ENCODE assay signal across 19 mouse cellular contexts in the genomic region with DNA sequence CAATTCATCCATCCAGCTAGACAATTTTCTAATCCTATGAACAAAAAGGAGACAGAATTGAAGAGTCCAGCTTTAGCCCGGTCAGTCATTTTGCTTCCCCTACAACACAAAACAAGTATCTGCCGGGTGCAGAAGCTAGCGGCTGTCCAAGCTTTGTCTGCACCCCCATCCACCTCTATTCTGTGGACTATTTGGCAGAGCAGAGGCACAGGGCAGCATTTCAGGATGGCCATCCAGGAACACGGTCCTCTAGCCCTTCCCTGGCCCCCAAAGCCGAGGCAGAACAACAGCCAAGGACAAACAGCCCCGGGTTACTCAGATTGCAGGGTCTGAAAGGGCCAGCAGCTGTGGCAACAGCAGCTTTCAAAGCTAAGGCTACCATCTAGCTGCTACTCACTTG.
DNase-seq lines count a peak whose midpoint lies in the region; ATAC-seq and TF ChIP-seq lines count a peak whose summit lies in the region.
"Had no signal": no experiment of that assay in that cellular context is flagged by ENCODE, and none has a peak within 500 bp of the region (broad histone marks: within the 10 kb centered on the region; RNA-seq: fewer than 3 reads in every experiment).

No protein-coding gene starts in this region.

- H3K4me3 ChIP-seq in forebrain, embryonic 11.5 days (ENCODE audit: low read depth, low read length) = no peak overlapping the region
- no peak overlapping the region for H3K4me3 ChIP-seq in hindbrain, postnatal 0 days (ENCODE audit: low read length)
- H3K4me3 ChIP-seq: heart, embryonic 10.5 days; kidney, embryonic 15.5 days; limb, embryonic 15.5 days; myocyte had no signal

- 0 out of 2 replicates have a peak, but pooled peaks have one; percentile 8 for ATAC-seq in forebrain, embryonic 11.5 days (replicated peaks; ENCODE audit: low FRiP score)
- peak; percentile 66; the same call in 1 of the 2 replicates for ATAC-seq in hindbrain, postnatal 0 days
- ATAC-seq: Patski had no signal

- no peaks in the 10 kb centered on the region for H3K27me3 ChIP-seq in forebrain, embryonic 11.5 days (ENCODE audit: control insufficient read depth, insufficient read depth, low read length)
- H3K27me3 ChIP-seq in hindbrain, postnatal 0 days (ENCODE audit: insufficient read depth, low read length) = no peaks in the 10 kb centered on the region
- H3K27me3 ChIP-seq: kidney, embryonic 15.5 days; limb, embryonic 15.5 days; Patski had no signal

- 62% methylated on average over 6 of the region's 6 CpGs for WGBS in forebrain, embryonic 11.5 days
- 45% methylated on average over 6 of the region's 6 CpGs for WGBS in hindbrain, postnatal 0 days

- no peaks in the 10 kb centered on the region for H3K4me1 ChIP-seq in forebrain, embryonic 11.5 days (replicated peaks; ENCODE audit: control insufficient read depth, insufficient read depth, low read length)
- H3K4me1 ChIP-seq in hindbrain, postnatal 0 days (ENCODE audit: insufficient read depth, low read length) = peaks cover 10% of the 10 kb centered on the region
- H3K4me1 ChIP-seq: heart, embryonic 10.5 days; kidney, embryonic 15.5 days; limb, embryonic 15.5 days had no signal

- intact Hi-C loops in left cerebral cortex, postnatal 25 days (cut with DNase I) = loop anchor here (10.0 kb wide), 1 partner anchor 218 kb away; no protein-coding TSS in a partner anchor
- intact Hi-C loops in left cerebral cortex, postnatal 14 days (cut with DNase I) = loop anchor here (10.0 kb wide), 1 partner anchor 162 kb away; no protein-coding TSS in a partner anchor

- no peaks in the 10 kb centered on the region for H3K36me3 ChIP-seq in forebrain, embryonic 11.5 days (ENCODE audit: control insufficient read depth, insufficient read depth, low read length)
- H3K36me3 ChIP-seq in hindbrain, postnatal 0 days (ENCODE audit: insufficient read depth, low read length) = no peaks in the 10 kb centered on the region
- H3K36me3 ChIP-seq: heart, embryonic 10.5 days; kidney, embryonic 15.5 days; limb, embryonic 15.5 days had no signal

- H3K27ac ChIP-seq in forebrain, embryonic 11.5 days (ENCODE audit: low read depth, low read length) = no peak overlapping the region
- H3K27ac ChIP-seq in hindbrain, postnatal 0 days = peak overlapping the region; percentile 60; the same call in 1 of the 2 replicates
- H3K27ac ChIP-seq: heart, embryonic 10.5 days; kidney, embryonic 15.5 days; limb, embryonic 15.5 days; stomach, postnatal 0 days had no signal

- no peak for TF ChIP-seq CTCF in hindbrain, postnatal 0 days (IDR thresholded peaks at IDR 0.05; ENCODE audit: low read depth)

- peak; percentile 22 to 36 for DNase-seq in cerebellum, postnatal 10 days
- no peak for DNase-seq in cerebellum, adult 9-10 months
- DNase-seq in left cerebral cortex, postnatal 25 days (ENCODE audit: low spot score in 2 of 2) = peak; percentile 11 to 17
- no peak for DNase-seq in left cerebral cortex, postnatal 14 days (ENCODE audit: low spot score in 2 of 2)
- peak; percentile 49 for DNase-seq in forebrain, embryonic 11.5 days (ENCODE audit: low spot score)
- no peak for DNase-seq in hindbrain, postnatal 0 days (ENCODE audit: low spot score)
- no peak for DNase-seq in testis, postnatal 10 days (ENCODE audit: low spot score)
- DNase-seq in embryo, embryonic 9.5 days (ENCODE audit: extremely low spot score) = no peak
- DNase-seq: cerebellum, adult 11 months; gastrocnemius, postnatal 10 days; lung, adult 2 months; spleen, adult 18-20 months; thymus, postnatal 4 days had no signal

- no peaks in the 10 kb centered on the region for H3K9me3 ChIP-seq in forebrain, embryonic 11.5 days (ENCODE audit: control insufficient read depth, low read length)
- no peaks in the 10 kb centered on the region for H3K9me3 ChIP-seq in hindbrain, postnatal 0 days (ENCODE audit: low read length)
- H3K9me3 ChIP-seq: heart, embryonic 10.5 days; kidney, embryonic 15.5 days; limb, embryonic 15.5 days had no signal

- no peak overlapping the region for H3K4me2 ChIP-seq in forebrain, embryonic 11.5 days (ENCODE audit: low read depth, low read length, severe bottlenecking)
- H3K4me2 ChIP-seq in hindbrain, postnatal 0 days (ENCODE audit: low read depth, low read length) = no peak overlapping the region
- H3K4me2 ChIP-seq: kidney, embryonic 15.5 days; limb, embryonic 15.5 days had no signal

- H3K9ac ChIP-seq in forebrain, embryonic 11.5 days (ENCODE audit: low read length) = no peak overlapping the region
- no peak overlapping the region for H3K9ac ChIP-seq in hindbrain, postnatal 0 days (replicated peaks; ENCODE audit: low read length)
- H3K9ac ChIP-seq: kidney, embryonic 15.5 days; limb, embryonic 15.5 days had no signal

Comparison
In these comparisons a context has a peak if more than half of its experiments do, and no peak if none do; other contexts are left out.
1. DNase-seq: peak in cerebellum, postnatal 10 days (2 of 2), left cerebral cortex, postnatal 25 days (2 of 2) and forebrain, embryonic 11.5 days (single experiment); none in cerebellum, adult 9-10 months (single experiment), left cerebral cortex, postnatal 14 days (0 of 2), hindbrain, postnatal 0 days (single experiment), testis, postnatal 10 days (single experiment) and embryo, embryonic 9.5 days (single experiment).